Mouse (Mus musculus) kidney, adult 9 months (tissue): ENCODE results near the gene Itgb5.
A peak's percentile ranks its signal among the peaks of the same experiment; 100 is the strongest.

Experiments
- DNase-seq: peaks from one replicate; pipeline ENCODE4 v3.0.0; 2022

The Itgb5 gene

DNA sequence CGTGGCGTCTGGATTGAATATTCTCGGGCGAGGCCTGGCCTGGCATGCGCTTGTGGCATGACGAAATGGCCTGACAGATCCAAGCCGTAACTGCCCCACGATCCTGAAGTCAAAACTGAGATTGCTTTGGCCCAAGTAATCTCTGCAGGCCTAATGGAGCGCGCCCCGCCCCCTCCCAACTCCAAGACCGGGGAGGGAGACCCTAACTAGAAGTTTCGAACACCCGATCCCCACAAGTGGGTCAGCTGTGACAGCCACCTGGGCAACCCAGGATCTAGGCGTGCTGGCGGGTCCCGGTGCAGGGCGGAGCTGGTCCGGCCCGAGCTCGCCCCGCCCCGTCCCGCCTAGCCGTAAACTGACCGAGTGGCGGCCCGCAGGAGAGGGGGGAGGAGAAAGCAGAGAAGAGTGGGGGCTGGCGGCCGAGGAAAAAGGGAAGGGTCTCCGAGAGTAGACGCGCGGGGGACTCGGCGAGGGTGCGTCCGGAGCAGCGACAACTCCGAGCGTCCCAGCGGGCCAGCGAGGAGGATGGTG, at the start of gene Itgb5:
Itgb5 (plus strand) TSS at position 365 of the 531 bp plus-strand sequence.
- peak; percentile 84 for DNase-seq

DNA sequence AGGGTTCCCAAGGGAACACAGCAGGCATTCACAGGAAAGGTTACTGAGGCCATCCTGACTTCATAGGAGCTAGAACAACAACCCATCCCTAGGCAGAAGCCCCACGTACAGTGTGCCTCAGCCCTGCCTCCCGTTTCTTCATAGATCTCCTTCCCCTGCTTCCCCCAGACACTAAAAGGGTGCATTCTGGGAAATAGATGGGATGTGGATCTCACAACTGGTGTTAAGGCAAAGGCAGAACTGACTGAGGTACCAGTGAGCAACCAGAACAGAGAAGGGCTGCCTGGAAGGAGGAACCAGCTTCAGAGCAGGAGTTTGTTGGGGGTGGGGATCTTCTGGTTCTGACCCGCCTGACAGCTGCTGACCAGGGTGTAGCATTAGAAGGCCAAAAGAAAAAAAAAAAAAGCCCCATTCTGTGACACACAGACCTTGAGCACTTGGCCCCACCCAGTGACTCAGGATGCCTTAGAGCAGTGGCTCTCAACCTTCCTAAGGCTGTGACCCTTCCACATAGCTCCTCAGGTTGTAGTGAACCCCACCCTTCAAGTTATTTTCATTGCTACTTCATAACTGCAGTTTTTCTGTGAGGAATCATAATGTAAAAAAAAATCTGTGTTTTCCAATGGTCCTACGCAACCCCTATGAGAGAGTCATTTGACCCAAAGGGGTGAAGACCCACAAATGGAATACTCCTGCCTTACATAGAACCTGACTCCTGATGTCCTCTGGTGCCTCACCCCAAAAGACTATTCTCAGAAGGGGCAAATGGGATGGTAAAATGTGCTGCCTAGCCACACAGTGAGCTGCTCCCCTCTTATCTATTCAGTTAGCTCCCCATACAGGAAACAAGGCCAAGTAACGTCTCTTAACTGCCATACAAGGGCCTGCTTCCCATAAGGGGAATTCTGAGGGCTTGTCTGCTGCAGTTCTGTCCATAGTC, 47.4 kb upstream of the Itgb5 start:
- DNase-seq: no peak

DNA sequence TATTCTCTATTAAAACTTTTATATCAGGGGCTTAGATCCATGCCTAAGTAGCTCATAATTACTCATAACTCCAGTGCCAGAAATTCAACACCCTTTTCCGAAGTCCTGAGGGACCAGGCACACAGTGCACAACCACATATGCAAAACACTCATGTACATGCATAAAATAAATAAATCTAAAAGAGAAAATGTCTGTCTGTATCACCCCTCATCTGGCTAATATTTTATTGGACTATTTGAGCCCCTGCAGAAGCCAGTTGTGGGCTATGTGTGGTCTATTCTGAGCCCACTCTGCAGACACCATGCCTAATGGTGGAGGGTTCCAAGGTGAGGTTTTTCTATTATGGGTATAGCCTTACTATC, 46.8 kb upstream of the Itgb5 start:
- DNase-seq: no peak

DNA sequence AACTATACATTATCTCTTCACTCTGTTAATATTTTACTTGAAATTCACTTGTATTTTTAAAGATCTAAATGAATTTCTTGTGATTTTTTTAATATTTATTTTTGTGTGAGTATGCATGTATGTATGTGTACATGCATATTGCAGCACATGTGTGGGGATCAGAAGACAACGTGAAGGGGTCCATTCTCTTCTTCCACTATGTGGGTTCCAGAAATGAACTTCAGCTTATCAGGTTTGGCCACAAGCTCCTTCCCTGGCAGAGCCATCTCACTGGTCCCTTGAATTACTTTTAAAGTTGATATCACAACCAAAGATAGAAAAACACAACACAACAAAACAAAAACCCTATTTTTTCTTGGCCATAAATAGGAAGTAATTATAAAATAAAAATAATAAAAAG, 44.9 kb upstream of the Itgb5 start:
- no peak for DNase-seq

DNA sequence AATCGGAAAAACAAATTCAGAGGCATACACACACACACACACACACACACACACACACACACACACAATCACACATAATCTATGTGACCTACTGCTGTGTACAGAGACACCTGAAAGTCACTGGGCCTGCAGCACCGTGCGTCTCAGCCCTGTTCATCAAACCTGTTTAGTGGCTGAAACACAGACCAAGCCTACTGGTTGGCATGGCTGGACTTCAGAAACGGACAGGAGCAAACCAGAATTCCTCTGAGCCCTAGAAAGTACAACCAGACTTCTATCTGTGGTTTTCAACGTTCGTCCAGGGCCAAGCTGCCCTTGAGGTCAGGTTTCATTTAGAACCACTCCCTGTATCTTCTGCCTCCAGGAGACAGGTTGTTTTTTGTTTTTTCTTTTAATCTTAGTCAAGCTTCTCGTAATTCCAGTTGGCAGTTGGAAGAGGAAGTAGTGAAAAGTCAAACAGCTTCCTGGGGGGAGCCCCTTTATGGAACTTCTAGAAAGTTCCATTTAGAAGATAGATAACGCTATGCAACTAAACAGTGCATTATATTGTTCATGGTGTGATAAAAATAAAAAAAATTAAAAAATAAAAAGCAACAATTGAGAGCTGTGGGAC, 44.3 kb upstream of the Itgb5 start:
- no peak for DNase-seq

DNA sequence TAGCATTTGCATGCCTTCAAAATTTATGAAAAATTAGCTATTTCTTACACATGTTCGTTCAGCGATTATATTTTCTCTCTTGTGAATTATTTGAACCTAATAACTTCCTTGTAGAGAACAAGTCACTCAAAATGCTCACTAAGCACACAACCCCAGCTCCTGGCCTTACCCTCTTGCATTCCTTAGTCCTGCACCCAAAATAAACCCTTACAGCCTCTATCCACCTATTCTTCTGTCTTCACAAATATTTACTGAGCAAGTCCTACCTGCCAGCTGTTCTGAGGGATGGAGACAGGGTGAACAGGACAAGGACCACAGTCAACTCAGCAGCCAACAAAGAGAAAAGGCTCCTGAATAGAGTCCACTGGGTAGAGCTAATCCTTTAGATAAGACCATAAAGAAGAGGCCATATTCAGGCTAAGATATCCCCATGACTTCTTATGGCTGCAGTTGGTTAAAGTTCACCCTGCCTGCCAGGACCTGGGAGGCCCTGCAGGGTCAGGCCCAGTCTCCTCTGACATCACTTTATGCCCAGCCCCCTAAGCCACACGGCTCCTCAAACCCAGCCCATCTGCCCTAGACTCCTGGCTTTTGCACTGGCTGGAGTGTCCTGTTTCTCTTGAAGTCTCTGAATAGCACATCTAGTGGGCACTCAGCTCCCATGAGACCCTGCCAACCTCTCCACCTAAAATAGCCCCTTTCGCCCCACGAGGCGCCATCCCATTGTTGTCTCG, 42.6 kb upstream of the Itgb5 start:
- no peak for DNase-seq

DNA sequence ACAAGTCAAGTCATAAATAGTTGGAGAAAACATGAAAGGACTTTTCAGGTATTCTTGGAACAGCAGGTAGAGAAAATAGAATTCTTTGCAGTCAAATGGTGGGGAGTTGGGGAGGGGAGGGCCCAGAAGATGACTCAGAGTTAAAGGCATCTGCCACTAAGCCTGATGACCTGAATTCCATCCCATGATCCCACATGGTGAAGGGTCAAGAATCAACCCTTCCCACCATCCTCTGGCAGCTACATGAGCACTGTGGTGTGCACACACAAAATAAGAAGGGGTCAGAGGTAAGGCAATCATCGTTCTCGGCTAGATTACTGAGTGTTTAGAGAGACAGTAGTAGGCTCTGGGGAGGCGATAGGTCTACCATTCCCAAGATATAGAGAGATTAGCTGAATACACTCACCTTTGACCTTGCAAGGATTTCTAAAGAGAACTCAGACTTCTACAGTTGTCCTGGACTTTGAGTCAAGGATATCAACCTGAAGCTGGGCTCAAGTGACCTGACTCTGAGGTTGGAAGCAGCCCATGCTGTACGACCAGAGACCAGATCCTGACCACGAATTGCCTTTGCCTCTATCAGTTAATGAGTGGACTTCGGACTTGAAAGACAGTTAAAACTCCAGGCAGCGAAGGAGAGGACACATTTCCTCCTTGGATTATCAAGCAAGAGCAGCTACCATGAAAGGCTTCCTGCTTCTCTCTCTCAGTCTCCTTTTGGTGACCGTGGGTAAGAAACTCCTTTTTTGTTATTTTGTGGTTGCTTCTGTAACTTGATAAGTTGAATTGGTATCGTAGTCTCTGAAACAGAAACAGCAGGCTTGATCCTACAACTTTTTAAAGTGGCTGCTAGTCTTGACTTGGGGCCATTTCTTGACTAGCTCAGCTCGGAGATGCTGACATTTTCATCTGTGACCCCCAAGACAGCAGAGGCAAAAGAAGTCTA, 35.3 kb upstream of the Itgb5 start, which contains the start of gene Muc13:
Muc13 (plus strand) TSS at position 192 of the 946 bp plus-strand sequence.
- DNase-seq: no peak

DNA sequence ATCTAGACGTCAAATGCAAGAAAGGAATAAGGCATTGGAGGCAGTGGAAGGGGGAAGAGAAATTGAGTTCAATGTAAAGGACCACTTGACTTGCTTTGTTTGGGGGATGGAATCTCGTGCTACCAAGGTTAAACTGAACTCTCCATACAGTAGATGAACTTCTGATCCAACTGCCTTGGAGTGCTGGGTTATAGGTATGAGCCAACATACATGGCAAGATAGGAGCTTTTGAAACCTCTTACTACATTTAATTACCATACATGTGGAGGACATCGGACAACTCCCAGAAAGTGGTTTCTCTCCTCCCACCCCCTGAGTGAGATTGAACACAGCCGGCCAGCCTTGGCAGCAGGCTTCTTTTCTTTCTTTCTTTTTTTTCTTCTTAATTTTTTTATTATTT, 34.4 kb upstream of the Itgb5 start:
- DNase-seq: no peak

DNA sequence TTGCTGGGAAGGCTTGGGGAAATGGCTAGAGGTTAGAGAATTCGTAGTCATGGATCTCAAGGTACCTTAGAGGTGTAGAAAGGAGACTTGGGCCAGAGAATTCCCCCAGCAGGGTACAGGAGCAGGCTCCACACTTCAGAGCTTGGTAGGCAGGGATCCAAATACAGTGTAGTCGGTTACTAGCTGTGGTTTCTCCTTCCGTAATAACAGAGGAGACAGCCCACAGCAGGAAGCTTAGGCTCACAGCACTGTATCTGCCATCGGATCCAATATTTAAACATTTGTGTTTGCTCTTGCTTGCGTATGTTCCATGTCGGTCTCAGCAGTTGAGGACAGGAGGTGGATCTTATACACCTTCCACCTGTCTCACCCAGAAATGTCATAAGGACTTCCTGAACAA, 33.6 kb upstream of the Itgb5 start:
- no peak for DNase-seq

DNA sequence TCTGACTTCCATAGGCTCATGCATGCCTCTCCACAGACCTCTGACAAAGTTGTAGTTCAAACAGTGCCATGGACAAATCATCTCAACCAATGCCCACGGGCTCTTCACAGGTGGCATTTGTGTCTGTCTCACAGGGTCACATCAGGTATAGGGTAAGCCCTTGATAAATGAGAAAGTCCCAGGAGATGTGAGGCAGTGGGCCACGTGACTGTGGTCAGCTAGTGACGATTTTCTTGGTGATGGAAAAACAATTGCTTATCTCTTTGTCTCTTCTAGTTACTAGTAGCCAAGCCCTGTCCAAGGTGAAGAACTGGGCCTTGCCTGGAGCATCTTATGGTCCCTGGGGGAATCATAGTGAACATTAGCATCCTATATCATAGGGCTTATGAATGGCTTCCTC, 32.7 kb upstream of the Itgb5 start:
- DNase-seq: no peak

DNA sequence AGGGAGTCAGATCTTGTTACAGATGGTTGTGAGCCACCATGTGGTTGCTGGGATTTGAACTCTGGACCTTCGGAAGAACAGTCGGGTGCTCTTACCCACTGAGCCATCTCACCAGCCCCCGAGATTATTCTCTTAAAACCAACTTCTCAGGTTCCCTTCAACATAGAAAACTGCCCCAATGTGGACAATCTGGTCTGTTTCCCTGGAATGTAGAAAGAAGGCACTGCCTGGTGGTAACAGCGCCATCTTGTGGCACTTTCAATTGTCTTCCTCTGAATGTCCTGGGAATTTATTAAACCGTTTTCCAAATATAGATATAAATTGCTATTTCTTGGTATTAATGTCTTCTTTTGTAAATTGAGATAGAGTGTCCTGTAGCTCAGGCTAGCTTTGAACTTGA, 31.6 kb upstream of the Itgb5 start:
- peak; percentile 59 for DNase-seq

DNA sequence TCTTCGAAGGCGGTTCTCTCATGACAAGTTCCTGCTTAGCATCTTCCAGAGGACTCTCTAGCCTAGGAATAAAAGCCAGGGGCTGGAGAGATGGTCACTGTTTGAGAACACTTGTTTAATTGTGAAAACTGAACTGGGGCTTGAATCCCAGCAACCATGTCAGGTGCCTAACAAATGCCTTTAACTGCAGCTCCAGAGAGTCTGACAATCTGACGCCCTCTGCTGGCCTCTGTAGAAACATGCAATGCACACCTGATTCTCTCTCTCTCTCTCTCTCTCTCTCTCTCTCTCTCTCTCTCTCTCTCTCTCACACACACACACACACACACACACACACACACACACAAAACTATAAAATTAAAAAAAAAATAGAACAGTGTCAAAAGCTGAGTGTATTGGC, 19.5 kb upstream of the Itgb5 start:
- DNase-seq: no peak

DNA sequence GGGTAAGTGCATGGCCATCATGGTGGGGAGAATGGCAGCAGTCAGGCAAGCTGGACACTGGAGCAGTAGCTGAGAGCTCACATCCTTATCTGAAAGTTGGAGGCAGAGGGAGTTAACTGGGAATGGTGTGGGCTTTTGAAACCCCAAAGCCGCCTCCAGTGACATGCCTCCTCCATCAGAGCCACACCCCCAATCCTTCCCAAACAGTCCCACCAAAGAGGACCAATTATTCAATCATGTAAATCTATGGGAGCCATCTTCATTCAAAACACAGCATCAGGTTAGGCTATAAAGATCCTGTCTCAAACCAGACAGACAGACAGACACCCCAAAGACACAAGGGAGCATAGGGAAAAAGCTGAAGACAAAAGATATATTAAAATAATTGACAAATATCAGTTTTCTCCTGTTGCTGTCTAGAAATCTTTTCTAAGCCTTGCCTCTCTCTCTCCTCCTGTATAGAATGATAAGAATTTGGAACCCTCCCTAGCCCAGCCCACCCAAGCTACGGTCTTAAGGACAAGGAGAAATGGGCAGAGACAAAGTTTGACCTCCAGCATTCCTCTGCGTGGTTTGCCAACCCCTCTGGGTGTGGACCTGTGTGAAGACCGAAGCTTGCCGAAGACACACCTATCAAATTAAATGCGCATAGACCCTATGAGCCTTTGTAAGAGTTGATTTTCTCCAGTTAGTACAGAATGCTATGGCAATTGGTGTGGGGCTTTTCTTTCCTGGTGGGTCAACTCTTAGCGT, 10.9 kb upstream of the Itgb5 start:
- DNase-seq: no peak

DNA sequence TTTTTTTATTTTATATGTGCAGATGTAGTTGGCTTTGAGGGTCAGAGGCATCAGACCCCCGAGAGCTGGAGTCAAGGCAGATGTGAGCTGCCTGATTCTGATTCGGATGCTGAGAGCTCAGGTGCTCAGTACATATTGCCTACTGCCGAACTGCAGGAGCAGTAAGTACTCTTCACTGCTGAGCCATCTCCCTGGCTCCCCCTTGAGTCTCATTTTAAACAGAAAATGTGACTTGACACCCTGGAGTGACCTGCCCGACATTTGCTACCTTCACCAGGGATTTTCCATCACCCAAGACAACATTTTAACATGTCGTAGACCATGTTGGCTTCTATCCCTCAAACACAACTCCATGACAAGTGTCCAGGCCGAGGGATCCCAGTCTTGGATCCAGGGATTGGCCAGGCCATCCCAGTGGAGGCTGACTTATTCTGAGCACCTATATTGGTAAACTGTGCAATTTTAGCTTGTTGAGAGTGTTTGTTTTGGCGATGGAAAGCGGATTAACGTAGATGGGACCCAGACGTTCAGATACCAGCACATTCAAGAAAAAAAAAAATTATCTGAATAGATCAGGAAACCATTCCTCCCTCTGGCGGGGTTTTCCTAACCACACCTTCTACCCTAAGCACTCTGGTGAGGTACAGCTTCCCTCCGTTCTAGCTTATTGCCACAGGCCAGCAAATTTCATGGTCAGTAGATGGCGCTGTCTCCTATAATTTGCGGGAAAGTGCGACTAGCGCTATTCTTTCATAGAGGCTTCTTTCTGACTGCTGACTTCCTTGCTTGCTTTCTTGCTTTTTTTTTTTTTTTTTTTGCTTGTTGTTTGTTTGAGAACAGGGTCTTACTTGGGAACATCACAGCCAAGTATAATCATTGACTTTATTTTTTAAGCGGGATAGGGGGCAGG, 8.9 kb upstream of the Itgb5 start:
- peak; percentile 91 for DNase-seq

DNA sequence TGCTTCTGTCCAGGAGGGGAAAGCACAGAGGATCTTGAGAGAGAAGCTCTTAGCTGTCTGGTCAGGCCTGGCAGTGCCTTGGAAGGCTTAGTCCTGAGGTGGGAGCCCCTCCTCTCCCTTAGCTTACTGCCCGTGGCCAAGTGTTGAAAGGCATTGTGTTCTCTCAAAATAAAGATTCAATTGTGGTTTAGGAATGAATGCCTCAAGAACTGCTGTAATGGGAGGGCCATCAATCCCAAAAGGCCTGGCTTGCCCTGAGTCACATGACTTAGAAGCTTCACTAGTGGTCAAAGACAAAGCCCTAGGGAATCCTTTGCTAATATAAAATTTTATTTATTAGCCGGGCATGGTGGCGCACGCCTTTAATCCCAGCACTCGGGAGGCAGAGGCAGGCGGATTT, 4.9 kb upstream of the Itgb5 start:
- DNase-seq: no peak

DNA sequence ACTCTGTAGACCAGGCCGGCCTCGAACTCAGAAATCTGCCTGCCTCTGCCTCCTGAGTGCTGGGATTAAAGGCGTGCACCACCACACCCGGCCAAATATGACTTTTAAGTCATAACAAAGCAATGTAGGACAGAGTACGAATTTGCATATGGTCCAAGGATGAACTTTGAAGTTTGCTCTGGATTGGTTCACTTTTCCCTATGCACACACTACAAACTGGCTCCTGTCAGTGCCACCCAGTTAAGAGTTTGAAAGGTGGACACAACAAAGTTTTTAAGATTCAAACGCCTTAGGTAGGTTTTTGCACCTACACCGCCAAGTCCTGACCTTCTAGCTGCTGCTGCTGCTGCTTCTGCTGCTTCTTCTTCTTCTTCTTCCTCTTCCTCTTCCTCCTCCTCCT, 969 bp upstream of the Itgb5 start:
- DNase-seq: no peak

DNA sequence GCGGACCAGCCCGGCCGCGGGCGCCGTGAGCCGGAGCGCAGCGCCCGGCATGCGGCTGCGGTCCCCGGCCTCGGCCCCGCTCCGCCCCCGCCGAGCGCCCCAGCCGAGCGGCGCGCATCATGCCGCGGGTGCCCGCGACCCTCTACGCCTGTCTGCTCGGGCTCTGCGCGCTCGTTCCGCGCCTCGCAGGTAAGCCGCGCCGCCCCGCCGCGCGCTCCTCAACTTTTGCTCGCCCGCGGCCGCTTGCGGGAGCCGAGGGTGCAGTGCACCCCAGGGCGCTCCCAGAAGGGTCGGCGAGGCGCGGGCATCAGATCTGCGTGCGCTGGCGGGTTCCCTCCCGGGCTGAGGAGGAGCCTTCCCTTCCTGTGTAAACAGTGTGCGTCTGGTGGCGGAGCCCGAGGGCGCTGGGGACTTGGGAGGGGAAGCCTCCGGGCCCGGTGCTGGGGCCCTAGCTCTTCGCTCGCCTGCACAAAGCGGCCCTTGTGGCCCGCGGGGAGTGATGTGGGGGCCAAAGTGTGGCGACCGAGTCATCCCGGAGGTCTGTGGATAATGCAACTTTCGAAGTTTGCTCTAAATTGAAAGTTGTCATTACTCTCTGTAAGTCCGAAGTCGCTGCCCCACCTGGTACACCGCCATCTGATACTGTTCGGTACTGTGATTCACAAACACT, 512 bp downstream of the Itgb5 start:
- DNase-seq: peak; percentile 53

DNA sequence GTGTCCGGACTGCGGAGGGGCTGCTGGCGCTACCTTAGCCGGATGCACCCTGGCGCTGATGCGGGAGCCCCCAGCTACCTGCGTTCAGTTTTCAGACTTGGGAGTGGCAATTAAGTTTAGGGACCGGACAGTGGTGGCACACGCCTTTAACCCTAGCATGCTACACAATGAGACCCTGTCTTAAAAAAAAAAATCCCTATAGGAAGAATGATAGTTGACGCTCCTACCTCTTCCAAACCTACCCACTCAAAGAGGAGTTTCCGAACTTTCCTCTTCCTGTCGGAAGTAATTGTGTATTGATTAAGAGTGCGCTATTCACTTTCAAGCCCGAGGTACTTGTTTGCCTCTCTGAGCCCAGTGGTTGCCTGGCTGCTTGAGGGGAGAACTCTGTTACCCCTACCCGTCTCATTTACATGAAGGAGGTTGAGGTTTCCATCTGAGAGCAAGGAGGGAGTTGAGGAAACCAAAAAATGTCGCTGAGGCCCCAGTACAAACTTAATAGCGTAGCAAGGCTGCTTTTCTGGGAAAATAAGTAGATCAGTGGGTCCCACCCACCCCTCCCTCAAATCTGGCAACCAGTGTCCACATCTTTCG, 1.1 kb downstream of the Itgb5 start:
- no peak for DNase-seq

DNA sequence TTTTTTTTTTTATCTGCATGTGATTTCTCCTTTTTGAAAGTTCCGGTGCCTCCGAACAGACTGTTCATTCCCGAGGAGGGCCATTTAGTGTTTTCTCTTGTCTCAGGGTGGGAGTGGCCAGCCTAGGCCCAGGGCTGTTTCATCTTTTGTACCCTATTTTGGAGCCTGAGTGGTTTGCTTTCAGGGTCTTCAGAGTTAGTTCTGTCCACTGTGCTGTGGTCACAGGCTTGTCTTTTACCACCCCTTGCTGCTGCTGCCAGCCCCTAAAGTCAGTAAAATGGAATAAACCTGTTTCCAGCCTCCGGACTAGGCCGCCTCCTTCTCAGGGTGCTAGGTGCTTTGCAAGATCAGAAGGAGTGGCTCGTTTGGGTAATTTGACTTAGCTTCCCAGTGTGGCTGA, 2.6 kb downstream of the Itgb5 start:
- no peak for DNase-seq
